Mouse (Mus musculus) gastrocnemius, postnatal 14 days (tissue): Measurements from ENCODE around the gene Tbc1d7. TPM values are rescaled to one million over a fixed set of nuclear protein-coding genes. Genes with fewer than 3 reads are reported as not detected.

Experiments used
- total RNA-seq, 2 experiments: library from RNA; stranded (reverse); gene quantifications; 2 replicates each; pipeline ENCODE4 v1.2.3; 2021

Tbc1d7 gene
- total RNA-seq, 2 experiments from 2014 or later = 22.6 to 26.3 TPM

Other genes starting within 250 kb of the Tbc1d7 start
- gene Gfod1, start 132.7 kb upstream of the Tbc1d7 start, total RNA-seq = 1 to 10 TPM; 5.2 to 5.3 TPM
- gene Sirt5, start 194.0 kb upstream of the Tbc1d7 start, total RNA-seq = 10 to 100 TPM; 13.6 to 15.8 TPM
- 100 to 1,000 TPM; 133 to 137 TPM for gene Nol7, start 226.9 kb upstream of the Tbc1d7 start, total RNA-seq